Mouse (Mus musculus) E14TG2a.4 (cell line): ENCODE results near the gene Rnase11.

Experiments
- H3K27me3 ChIP-seq: 2 replicates; pipeline ENCODE4 v1.6.1; 2014; ENCODE audit warnings: low read length, control low read depth; ENCODE audit not compliant: insufficient read depth
- H3K36me3 ChIP-seq: 2 replicates; pipeline ENCODE4 v1.6.1; 2014; ENCODE audit warnings: low read length, control low read depth; ENCODE audit not compliant: insufficient read depth
- H3K4me1 ChIP-seq: replicated peaks from 2 replicates; pipeline ENCODE4 v1.6.1; 2014; ENCODE audit warnings: low read depth, low read length, control low read depth
- H3K4me3 ChIP-seq: replicated peaks from 2 replicates; pipeline ENCODE4 v1.5.1; 2014; ENCODE audit warnings: mild to moderate bottlenecking, low read length
- H3K9me3 ChIP-seq: 2 replicates; pipeline ENCODE4 v1.6.1; 2014; ENCODE audit warnings: low read length, control low read depth
- CTCF ChIP-seq: conservative IDR thresholded peaks from 2 replicates; pipeline ENCODE4 v1.5.1; 2014; ENCODE audit warnings: low read length
- NANOG ChIP-seq: IDR thresholded peaks from 2 replicates; pipeline ENCODE4 v1.6.1; 2014; ENCODE audit warnings: borderline replicate concordance, low read length, mixed read lengths
- POU5F1 ChIP-seq: IDR thresholded peaks from 2 replicates; pipeline ENCODE4 v1.6.1; 2014; ENCODE audit warnings: low read length, borderline replicate concordance

The Rnase11 gene

GRCm38 (mm10) chr14:51007914-51008713 lies 41.8 kb downstream of the Rnase11 start:
- Histone ChIP-seq H3K27me3 (no peaks in the 10 kb centered on the region), H3K4me3 (no peak overlapping the region), H3K36me3 (no peaks in the 10 kb centered on the region), H3K9me3 (peaks cover 23% of the 10 kb centered on the region), H3K4me1 (no peaks in the 10 kb centered on the region; the same call in 1 of the 2 replicates)
- TF ChIP-seq CTCF, result no peak
- TF ChIP-seq NANOG, result no peak
- TF ChIP-seq POU5F1, result no peak

GRCm38 (mm10) chr14:51007152-51007801 lies 42.7 kb downstream of the Rnase11 start, which contains the start of gene Rnase10:
Rnase10 (plus strand) TSS chr14:51007751.
- Histone ChIP-seq H3K9me3 (peaks cover 22% of the 10 kb centered on the region), H3K27me3 (no peaks in the 10 kb centered on the region), H3K4me3 (no peak within 1 kb of the TSS), H3K4me1 (no peaks in the 10 kb centered on the region; the same call in 1 of the 2 replicates), H3K36me3 (no peaks in the 10 kb centered on the region)
- no peak for TF ChIP-seq POU5F1
- TF ChIP-seq NANOG, result no peak
- TF ChIP-seq CTCF, result no peak
